Mouse (Mus musculus) c-Kit-negative CD71-positive TER-119-positive erythroid progenitor cells, embryonic 14.5 days (primary cell): ENCODE results near the gene Casp3.
A peak's percentile ranks its signal among the peaks of the same experiment; 100 is the strongest.

ENCODE experiments used
- DNase-seq: peaks from one replicate; pipeline ENCODE4 v3.0.0-alpha.2; 2013; ENCODE audit warnings: low read depth, low spot score

The Casp3 gene

DNA sequence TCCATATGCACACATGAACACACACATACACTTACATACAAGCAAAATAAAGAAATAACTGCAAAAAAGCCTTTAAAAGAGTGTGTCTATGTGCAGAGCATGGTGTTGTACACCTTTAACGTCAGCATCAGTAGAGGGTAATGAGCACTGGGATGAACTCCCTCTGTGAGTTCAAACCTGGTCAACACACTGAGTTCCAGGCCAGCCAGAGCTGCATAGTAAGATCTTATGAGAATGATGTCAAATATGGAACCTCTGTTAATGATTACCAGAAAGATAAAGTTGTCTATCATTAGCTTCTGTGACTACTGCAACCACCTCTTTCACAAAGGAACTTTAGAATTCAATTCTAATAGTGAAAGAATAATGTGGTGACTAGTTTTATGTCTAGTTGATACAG, 10.2 kb upstream of the Casp3 start:
- no peak for DNase-seq

DNA sequence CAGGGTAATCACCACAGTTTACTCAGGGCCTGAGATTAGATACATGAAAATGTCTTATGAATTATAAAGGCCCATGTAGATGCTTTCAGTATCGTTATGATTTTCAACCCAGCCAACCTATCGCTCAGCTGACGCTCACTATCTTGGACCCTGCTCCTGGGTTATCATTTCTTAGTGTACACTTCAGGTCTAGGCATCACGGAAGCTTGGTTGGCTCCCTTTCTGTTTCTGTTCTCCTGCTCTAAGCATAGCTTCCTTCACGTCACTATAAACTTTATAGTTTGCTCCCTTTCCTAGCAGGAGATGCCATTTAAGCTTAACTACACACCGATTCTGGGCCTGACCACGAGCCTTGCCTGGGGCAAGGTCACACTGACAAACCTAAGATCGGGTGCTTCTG, 5.5 kb upstream of the Casp3 start:
- no peak for DNase-seq

DNA sequence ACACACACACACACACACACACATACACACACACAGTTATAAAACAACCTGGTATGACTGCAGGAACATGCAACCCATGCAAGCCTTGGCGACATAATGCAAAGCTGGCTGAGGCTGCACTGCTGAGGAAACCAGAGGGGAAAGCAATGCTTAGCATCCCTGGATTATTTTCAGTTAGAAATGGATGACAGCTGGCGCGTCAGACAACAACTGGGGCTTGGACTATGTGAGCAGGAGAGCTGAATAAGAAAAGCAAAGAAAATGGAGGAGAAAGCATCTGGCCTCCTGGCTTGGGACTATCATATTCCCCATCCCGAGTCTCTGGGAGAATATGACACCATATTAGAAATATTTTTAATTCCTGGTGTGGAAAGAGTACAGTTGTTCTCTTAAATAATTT, 4.2 kb upstream of the Casp3 start:
- DNase-seq: no peak

DNA sequence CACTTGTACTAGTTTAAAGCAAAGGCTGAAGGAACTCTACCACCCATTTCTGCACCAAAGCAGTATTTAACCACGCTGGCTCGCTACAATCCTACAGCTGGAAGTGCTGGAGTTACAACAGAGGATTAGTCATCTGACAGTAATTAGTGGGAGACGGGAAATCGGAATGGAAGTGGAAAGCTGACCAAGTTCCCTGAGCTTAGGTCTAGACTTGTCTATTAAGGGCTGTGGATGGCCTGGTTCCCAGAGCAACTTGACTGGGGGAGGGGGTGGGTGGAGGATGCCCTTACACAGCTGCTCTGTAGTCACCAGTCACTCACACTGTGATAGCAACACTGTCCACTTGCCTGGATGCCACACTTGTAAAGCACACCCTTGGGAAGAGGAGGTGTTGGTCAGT, 3.7 kb upstream of the Casp3 start:
- DNase-seq: no peak

DNA sequence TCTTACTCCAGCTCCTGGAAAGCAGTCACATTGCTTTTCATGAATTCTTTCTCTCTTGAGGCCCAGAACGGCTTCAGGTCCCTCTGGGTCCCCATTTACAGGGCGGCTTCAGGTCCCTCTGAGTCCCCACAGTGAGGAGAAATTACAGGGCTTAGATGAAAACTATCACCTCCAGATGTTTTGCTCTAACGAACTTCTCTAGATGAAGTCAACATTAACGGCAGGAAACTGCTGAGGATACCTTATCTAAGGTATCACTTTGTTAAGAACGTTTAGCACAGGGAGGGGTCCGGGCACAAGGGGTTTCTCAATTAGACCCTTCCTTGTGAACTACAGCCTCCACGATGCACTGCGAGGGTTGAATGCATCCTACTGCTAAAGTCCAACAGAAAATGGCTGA, 1.2 kb upstream of the Casp3 start:
- no peak for DNase-seq

DNA sequence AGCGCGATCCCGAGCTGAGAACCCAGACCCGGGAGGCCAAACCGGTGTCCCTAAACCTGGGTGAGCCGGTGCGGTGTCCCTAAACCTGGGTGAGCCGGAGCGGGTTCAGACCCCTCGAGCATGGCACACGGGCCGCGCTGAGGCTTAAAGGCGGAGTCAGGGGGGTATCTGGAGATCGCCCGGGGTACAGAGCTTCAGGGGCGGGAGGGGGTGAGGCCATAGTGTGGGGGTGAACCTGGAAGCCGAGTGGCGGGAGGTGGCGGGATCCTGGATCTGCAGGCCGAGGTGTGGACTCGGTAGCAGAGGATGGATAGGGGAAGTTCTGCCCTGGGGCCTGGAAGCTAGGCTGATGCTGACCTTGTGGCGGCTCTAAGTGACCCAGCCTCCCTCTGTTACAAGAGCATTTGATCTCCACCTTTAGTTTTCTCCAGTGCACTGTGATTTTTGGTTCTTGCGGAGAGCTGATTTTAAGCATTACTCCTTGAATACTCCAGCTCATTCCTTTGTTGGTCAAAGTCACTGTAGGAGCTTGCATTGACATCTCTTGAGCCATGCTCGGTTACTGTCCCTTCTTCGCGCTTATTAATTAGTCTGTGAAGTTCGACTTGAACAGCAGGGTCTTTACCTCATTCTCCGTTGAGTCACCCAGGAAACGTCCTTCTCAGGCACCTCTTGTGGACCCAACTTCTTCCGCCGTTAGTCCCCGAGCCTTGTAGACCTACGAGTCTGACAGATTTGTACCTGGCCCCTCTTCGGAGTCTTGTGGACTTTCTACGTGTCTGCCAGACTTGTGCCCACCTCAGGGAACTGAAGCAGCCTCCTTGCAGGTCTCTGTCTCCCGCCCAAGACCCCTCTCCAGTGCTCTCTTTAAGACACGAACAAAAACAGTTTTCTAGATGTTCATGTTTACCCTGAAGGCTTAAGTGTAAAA, 864 bp downstream of the Casp3 start:
- peak; percentile 19 for DNase-seq

DNA sequence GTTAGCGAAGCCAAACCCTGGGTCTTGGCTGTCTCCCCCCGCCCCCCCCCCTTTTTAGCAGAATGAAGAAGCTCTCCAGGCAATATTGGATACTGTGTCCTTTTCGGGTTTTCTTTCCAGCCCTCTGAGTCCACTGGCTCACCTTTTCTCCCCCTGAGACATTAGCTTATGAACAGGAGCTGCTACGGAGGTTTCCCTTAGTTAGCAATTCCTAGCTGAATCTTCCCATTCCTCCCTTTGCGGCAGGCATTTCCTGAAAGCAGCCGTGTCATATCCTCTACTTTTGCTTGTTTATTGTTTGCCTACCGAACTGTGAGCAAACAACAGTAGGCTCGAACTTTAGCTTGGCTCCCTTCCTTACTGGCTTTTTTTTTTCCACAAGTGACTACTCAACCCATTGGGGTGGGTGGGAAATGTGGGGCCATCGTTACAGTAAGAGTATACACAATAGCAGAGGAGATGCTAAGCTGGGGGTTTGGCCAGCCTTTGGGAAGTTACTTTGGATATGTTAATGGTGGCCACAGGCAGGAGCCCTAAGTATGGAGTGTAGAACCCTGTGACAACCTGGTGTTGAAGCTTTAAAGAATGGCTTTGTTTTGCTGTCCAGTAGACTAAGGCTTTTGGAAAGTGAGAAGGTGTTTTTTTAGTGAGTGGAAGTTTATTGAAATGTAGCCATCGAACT, 1.7 kb downstream of the Casp3 start:
- no peak for DNase-seq

DNA sequence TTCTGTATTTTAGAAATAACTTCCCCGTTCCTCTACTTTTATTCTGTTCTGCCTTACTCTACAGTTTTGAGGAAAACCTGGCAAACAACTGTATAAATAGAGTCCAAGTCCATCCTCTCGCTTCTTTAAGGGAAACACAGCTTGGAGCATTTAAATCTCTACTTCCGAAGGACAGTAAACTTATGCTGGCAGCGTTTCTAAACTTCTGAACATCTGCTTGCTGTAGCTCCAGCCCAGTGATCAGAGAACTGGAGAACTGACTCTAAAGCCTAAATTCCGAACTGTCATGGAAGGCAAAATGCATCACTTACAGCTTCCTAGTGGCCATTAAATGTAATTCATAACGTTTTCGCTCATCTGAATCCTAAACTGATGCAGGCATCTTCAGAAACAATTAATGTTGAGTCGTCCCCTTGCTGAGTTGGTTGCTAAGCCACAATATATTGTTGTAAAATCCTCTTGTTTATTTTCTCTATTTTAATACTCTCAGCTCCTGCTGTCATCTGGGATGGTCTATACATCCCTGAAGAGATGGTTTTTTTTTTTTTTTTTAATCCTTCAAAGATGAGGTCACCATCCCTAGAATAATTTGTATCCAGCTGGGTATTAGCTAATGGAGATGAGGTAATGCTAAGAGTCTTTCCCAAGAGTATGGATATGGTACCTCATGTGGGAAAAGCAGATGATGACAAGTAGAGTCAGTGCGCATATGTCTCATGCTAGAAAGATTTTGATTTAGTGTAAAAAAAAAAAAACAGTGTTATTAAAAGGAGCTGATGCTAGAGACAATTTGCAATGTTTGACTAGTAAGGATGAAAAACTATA, 5.6 kb downstream of the Casp3 start:
- no peak for DNase-seq

DNA sequence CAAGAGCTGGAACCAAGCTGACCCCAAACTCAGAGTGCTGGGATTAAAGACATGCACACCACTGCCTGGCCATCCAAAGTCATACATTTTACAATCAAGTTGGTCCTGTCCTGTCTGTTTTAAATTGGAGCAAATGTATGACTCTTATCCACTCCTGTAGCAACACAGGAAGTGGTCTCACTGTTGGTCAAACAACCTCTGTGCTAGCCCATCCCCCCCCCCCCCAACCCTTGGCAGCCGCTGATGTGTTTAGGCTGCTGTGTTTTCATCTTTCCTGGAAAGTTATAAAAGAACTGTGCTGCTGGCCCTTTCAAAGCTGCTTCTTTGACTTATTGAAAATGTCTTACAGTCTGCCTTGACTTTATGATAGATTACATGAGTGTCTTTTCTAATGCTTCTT, 8.1 kb downstream of the Casp3 start:
- DNase-seq: no peak

DNA sequence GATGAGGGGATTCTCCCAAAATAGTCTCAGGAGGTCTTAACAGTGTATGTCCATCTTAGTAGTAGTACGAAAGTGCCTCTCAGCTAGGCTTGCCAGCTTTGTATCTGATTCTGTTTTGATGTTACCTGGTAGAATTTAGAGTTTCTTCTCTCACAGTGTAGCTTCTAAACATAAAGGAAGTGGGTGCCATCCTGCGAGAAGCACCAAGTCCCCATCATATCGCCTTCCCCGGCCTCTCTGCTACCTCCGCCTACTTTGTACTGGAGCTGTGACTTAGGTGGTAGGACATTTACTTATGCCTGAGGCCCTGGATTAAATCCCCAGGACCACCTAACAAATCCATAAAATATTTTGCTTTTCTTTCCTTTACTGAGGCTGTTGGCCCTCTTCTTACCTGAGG, 9.6 kb downstream of the Casp3 start:
- DNase-seq: no peak

DNA sequence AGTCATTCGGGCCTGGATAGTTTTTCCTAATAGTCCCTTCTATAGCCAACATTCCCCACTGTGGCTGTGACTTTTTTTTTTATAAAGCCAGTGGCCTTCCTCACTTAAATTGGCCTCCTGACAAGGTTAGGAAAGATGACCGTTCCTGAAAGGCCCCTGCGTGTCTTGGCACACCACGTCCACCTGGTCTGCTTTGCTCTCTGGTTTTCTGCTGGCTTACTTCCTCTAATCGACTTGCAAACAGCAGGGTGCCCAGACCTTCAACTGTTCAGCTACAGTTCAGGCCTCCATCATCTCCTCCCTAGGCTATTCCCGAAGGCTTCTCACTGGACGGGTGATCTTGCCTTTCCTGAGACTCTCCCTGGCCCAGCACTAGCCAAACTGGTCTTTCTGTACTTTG, 10.8 kb downstream of the Casp3 start:
- no peak for DNase-seq

DNA sequence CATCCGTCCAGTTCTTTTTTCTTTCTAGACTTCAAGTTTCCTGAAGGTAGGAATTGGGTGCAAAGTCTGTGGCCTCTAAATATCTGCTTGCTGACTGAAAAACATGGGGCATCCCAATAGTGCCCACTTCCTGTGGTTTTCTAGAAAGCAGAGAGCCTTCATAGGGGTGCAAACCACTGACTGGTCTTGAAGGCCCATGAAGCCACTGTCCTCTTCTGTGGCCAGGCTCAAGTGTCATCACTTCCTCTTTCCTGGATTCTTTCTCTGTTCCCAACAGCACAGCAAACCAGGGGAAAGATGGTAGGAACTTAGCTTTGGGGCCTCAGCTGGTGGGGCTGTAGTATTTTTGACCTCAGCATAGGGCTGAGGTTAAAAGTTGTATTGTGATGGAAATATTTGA, 11.6 kb downstream of the Casp3 start:
- DNase-seq: no peak

DNA sequence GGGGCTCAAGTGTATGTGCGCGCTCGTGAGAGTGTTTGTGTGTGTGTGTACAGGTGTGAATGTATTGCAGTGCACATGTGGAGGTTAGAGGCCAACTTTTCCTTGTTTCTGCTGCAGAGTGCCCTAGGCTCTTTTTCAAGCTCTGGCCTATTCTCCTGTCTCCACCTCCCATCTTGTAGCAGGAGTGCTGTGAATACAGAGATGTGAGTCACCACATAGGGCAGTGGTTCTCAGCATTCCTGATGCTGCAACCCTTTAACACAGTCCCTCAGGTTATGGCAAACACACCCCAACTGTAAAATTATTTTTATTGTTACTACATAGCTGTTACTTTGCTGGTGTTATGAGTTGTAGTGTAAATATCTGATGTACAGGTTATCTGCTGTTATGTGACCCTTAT, 13.3 kb downstream of the Casp3 start:
- no peak for DNase-seq

DNA sequence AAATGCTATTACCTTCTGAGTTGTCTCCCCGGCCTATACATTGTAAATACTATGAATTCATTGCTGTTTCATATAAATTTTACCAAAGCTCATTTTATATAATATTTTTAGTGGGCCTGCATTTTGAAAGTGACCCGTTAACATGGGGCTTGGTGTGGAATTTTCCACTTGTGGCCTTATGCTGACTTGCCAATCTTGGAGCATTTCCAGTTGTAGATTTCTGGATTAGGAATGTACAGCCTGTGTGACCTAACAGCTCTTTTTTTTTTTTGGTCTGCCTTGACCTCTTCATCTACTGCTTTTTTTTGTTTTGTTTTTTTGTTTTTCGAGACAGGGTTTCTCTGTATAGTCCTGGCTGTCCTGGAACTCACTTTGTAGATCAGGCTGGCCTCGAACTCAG, 13.8 kb downstream of the Casp3 start:
- DNase-seq: no peak

DNA sequence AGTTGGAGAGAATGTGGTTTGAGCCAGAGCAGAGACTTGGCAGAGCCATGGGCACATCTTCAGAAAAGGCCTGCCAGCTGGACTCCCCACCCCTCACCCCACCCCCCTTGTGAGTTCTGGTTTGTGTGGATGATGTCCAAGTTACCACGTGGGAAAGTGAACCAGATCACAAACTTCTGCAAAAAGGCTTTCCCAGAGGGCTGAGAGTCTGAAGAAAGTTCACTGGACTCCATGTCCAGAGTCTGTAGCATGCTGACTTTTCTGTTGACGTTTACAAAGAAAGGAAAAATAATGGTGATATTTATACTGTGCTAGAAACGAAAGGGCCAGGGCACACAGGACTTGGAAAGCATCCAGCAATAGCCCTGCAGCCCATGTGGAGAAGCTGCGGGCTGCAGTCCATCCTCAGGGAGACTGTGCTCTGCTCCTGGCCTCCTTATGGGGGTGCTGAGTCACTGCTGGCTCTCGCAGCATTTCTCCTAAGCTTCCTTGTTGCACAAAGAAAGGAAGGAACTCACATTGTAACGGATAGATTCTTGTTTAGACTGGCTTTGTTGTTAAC, 22.0 kb downstream of the Casp3 start:
- DNase-seq: no peak

DNA sequence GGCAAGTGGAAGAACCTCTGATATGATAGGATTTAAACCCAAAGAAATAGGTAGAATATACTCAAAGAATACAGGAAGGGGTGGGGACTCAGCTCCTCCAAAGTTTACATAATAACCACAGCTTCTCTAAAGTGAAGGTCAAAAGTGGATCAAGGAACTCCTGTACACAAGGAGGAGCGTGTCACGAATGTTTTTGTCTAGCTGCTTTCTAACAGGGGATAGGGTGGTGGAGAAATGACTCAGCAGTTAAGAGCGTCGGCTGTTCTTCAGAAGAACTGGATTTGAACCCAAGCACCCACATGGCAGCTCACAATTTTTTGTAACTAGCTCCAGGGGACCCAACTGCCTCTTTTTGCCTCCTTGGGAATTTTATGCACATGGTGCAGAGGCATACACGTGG, 22.8 kb downstream of the Casp3 start:
- peak; percentile 34 for DNase-seq

DNA sequence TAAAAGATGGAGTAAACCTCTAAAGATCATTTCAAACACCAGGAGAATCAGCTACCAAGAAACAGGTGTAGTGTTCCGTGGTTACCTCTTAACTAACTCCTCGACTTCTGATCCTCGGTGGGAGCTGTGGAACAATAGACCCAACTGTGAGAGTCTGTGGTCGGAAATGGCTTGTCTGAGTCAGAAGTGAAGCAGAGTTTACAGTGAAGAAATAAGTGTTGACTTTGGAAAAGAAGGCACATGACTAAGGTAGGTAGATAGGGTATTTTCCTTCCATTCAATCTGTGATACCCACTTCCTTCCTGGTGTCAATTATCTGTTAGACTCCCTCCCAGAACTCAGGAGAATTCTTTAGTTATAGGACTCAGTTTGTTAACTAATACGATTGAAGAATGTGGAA, 24.2 kb downstream of the Casp3 start:
- no peak for DNase-seq

DNA sequence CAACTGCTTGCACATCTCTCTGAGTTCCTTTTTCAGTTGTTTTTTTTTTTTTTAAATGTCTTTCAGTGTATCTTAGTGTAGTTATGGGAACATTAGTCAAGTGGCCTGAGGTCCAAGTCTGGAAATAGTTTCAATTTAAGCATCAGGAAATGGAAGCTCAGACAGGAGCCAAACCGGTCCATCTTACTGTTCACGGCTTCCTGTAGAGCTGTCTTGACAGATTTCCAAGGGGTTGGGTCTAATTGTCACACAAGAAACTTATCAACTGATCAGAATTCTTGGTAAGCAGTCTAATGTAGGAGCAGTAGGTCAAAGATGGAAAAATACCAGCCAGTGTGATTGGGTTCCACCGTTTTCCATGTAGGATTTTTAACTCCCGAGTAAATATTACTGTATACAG, 31.3 kb downstream of the Casp3 start:
- DNase-seq: no peak

DNA sequence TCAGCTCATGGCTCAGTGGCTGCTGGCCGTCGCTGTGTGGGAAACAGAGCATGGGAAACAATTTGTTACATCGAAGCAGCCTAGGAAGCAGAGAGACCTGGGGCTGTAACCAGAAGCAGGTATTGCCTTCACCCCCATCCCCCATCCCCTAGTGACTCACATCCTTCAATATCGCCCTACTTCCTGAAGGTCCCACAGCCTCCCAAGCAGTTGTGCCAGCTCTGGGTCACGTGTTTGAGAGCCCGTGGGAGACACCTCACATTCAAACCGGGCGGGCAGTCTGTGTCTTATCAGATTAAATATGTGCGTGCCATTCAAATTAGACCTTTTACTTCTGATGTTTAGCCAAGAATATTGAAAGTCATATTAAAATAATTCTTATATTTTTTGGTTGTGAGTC, 34.8 kb downstream of the Casp3 start:
- no peak for DNase-seq

DNA sequence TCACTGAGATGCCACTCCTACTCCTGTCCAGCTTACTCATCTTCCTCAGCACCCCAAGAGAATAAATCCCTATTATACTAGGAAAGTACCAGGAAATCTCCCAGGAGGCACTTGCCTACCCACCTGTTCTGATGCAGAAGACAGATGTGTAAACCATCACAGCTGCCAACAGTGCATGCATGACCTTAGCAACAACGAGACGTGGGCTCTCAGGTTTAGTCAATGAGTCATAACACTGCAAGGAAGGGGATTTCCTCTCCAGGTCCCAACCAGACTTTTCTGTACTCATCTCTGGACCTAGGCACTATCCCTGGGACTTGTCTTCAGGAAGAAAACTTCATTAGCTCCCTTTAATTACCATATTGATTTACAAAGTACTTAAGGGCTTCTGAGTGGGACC, 38.8 kb downstream of the Casp3 start:
- no peak for DNase-seq

DNA sequence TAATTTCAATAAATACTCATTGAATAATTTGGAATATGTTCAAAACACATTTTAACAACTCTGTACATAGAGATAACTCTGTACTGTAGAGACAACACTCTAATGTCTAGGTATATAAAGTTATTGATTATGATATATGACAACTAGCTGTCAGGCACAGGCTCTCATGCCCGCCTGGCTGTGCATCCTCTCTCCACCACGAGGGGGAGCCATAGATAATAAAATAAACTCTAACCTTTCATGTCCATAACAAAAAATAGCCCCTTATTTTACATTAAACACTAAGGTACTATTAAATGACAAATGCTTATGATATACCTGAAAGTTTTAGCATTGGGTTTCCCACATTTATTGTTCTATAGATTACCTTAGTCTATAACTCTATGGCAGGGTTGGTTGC, 54.4 kb downstream of the Casp3 start:
- DNase-seq: peak; percentile 44
